Mouse (Mus musculus) thymus, adult 2 months (tissue): Measurements from ENCODE around the gene Clstn1.

ENCODE experiments used
- CTCF ChIP-seq: fragments of 200-500 bp; IDR thresholded peaks from 2 replicates; pipeline ENCODE4 v1.5.1; 2012; ENCODE audit warnings: mild to moderate bottlenecking, control low read depth, low read length, moderate library complexity, borderline replicate concordance; ENCODE audit not compliant: control insufficient read depth, poor library complexity, insufficient read depth; ENCODE audit errors: extremely low read depth
- POLR2A ChIP-seq: fragments of 200-500 bp; IDR thresholded peaks from 2 replicates; pipeline ENCODE4 v1.6.1; 2012; ENCODE audit warnings: mild to moderate bottlenecking, low read length, control low read depth, moderate library complexity; ENCODE audit not compliant: control insufficient read depth, poor library complexity, insufficient read depth; ENCODE audit errors: extremely low read depth

DNA sequence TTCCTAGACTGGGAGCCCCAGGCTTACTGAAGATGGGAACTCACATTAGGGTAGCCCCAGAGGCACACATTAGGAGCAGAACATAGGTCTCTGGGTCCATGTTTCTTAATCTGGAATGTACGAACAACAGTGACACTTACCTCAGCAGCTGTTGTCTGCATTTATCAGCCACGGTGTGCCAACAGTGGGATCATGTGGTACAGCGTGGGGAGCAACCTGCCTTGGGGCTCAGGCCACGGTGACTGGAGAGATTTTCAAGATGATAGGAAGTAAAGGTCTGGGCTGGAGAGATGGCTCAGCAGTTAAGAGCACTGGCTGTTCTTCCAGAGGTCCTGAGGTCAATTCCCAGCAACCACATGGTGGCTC is 15.8 kb upstream of the Clstn1 start:
- TF ChIP-seq POLR2A: no peak
- no peak for TF ChIP-seq CTCF
